Mouse (Mus musculus) gastrocnemius, postnatal 14 days (tissue): ENCODE measurements around the gene Chit1. TPM values are rescaled to one million over a fixed set of nuclear protein-coding genes. Genes with fewer than 3 reads are reported as not detected.

Experiments used
- DNase-seq: peaks from one replicate; pipeline ENCODE4 v3.0.0; 2021; ENCODE audit warnings: mixed read lengths
- intact Hi-C: fragments of 180-260 bp; cut with DNase I; formaldehyde crosslinking; loops from one replicate; pipeline ENCODE4 v1.15.1; 2025; ENCODE audit warnings: low total_unique reads
- total RNA-seq, 2 experiments: library from RNA; stranded (reverse); gene quantifications; 2 replicates each; pipeline ENCODE4 v1.2.3; 2021

Chit1 gene
- total RNA-seq, 2 experiments from 2014 or later, result not detected

DNA sequence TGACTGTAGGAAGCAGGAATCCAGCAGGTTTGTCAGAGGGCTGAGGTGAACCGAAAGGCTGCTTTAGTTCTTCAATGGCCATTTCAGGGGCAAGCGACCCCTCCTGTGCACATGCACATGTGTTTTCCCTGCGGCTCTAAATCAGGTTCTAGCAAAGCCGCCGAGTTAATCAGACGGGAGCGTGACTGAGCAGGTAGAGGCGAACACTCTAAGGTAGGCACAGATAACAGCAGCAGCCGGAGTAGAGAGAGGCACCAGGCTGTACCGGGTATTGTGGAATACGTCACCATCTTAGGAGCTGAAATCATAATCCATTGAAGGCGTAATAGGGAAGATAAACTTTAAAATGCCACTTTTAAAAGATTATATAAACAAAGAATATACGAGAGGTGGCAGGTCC is 3.7 kb downstream of the Chit1 start:
- DNase-seq, result no peak
- intact Hi-C loops, result no loop called here

- intact Hi-C loops, result no loop called here
Measured at GRCm38 (mm10) chr1:134115424-134115823, 4.4 kb downstream of the Chit1 start.

GRCm38 (mm10) chr1:134117110-134117509 is 6.1 kb downstream of the Chit1 start:
- DNase-seq, result no peak
- intact Hi-C loops, result no loop called here

More at GRCm38 (mm10) chr1:134115424-134115823, 4.4 kb downstream of the Chit1 start:
- DNase-seq, result no peak

- intact Hi-C loops, result no loop called here
- peak; percentile 85 for DNase-seq
Measured at GRCm38 (mm10) chr1:134120179-134120578, 9.1 kb downstream of the Chit1 start.

DNA sequence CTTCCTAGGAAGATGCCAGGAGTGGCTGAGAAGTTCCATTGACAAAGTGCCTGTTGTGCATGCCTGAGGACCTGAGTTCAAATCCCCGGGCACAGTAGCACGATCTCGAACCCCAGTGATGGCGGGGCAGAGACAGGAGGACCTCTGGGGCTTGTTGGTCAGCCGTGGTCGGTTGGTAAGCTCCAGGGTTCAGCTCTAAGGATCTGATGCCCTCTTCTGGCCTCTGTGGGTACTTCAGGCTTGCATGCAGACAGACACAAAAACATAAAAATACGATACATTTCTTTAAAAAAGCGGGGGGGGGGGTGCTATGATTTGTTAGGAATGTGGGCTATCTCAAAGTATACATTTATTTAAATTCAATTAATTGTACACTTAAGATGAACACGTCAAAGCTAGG is 11.2 kb downstream of the Chit1 start:
- intact Hi-C loops, result no loop called here
- no peak for DNase-seq

DNA sequence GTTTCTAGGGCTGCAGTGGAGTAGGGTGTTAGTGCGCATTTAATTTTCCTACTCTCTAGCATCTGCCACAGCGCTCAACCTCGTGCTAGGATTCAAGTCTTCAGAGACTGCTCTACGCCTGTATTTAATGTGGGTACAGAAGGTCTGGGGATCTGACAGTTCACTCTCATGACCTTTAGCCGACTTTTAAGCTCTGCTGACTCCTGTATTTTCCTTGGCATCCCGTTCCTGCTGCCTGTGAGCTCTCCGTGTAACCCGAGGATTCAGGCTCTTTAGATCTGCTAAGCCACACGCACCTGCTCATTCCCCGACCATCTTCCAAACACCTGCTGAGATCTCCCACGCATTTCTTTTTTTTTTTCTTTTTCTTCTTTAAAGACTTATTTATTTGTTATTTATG is 22.3 kb downstream of the Chit1 start:
- no peak for DNase-seq
- intact Hi-C loops, result no loop called here

DNA sequence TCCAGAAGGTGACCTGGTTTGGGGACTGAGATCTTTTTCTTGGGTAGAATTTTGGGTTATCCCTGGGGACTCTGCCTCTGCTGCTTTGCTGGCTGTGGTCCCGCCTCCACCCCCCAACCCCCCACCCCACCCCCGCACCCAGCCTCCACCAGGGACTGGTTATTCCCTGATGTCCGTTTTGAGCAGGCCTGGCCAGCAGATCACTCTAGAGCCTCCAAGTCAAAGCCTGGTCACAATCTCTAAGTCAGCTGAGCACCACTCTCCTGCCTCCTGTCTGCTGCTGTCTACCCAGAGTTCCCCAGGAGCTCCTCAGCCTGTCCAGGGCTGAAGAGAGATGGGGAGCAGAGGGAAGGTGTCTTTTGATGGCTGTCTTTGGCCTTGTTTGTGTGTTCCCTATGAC is 25.3 kb downstream of the Chit1 start:
- intact Hi-C loops, result no loop called here
- DNase-seq, result no peak

- intact Hi-C loops, result no loop called here
- DNase-seq, result no peak
Measured at GRCm38 (mm10) chr1:134138424-134138823, 27.4 kb downstream of the Chit1 start.

DNA sequence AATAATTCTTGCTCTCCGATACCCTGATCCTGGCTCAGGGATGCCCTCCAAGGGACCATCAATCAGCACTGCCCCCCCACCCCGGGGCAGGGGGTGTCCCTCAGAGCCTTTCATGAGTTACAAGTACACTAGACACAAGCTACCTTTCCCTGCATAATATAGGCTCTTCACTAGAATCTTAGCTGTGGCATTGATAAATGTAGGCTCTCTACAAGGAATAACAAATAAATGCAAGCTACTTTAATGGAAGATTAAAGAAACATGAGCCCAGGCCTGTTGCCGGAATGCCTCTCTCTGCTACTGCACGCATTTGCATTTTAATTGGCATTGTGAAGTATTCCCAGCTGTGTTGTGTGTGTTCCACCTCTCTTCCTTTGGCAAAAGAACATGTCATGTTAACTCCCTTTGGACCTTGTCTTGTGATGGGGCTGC is 31.3 kb downstream of the Chit1 start:
- intact Hi-C loops, result no loop called here
- no peak for DNase-seq

- intact Hi-C loops, result no loop called here
Measured at GRCm38 (mm10) chr1:134146066-134146465, 35.0 kb downstream of the Chit1 start.

DNA sequence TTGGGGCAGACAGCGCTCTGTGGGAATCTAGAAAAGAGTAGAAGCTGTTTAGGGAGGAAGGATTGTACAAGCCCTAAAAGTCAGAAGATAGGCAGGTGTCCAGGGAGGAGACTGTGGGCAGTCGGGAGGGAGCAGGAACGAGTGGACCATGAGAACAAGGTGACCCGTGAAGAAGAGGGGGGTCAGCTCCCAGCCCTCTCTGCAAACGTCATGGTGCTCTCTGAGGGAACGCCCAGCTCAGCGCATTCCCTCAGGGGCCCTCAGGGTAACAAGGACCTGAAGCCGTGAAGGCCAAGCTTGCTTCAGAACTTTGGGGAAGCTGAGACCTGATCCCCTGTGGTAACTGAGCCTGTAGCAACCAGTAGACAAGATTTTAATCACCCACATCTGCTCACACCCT is 39.0 kb downstream of the Chit1 start:
- no peak for DNase-seq

More at GRCm38 (mm10) chr1:134146066-134146465, 35.0 kb downstream of the Chit1 start:
- no peak for DNase-seq

GRCm38 (mm10) chr1:134150745-134151144 is 39.7 kb downstream of the Chit1 start:
- no peak for DNase-seq
- intact Hi-C loops, result loop anchor here (5.0 kb wide), 3 partner anchors 47 to 172 kb away; no protein-coding TSS in a partner anchor

More for the DNA sequence above, 39.0 kb downstream of the Chit1 start:
- intact Hi-C loops, result loop anchor here (5.0 kb wide), 3 partner anchors 47 to 172 kb away; no protein-coding TSS in a partner anchor

DNA sequence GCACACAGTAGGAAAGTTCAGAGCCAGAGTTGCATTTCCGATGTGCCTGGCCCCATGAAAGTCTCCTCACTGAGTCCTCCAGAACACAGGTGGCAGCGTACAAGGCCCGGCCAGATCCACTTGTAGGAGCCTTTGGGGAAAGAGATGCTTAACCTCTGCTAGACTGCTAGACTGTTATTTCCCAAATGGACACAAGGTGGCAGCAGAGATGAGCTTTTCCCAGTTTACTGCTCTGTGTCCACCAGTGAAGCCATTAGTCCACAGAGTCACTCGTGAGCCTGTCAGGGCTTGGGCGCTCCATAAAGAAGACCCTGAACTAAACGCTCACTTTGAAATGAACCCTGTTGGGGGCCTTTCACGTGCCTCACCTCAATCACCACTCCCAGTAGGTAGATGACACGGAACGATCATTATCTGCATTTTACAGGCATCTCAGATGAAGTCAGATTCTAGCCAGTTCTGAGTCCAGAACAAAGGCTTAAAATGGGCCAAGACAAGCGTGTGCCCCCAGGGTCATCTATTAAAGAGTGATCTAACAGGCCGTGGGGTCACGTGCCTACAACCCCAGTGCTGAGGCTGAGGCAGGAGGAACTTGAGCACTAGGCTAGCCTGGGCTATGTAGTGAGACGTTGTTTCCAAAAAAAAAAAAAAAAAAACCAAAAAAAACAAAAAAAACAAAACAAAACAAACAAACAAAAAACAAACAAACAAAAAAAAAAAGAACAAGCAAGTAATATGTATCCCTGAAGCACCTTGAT is 40.8 kb downstream of the Chit1 start:
- intact Hi-C loops, result loop anchor here (5.0 kb wide), 3 partner anchors 45 to 170 kb away; no protein-coding TSS in a partner anchor
- peak; percentile 70 for DNase-seq

- no peak for DNase-seq
- intact Hi-C loops, result loop anchor here (5.0 kb wide), 3 partner anchors 44 to 169 kb away; no protein-coding TSS in a partner anchor
Measured at GRCm38 (mm10) chr1:134152626-134153590, 41.9 kb downstream of the Chit1 start.

GRCm38 (mm10) chr1:134154121-134154520 is 43.1 kb downstream of the Chit1 start:
- intact Hi-C loops, result loop anchor here (5.0 kb wide), 3 partner anchors 43 to 168 kb away; no protein-coding TSS in a partner anchor
- DNase-seq, result no peak

DNA sequence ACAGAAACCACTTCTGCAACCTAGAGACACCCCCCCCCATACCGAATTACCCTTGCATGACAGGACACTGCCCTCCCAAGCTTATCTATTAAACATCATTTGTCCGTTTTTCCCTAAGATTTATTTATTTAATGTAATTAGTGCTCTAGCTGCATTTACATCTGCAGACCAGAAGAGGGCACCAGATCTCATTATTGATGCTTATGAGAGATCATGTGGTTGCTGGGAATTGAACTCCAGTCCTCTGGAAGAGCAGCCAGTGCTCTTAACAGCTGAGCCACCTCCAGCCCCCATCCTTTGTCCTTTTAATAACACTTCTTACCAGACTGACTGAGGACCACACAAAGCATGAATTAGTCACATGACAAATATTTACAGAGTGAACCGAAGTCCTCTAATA is 43.6 kb downstream of the Chit1 start:
- intact Hi-C loops, result loop anchor here (5.0 kb wide), 3 partner anchors 43 to 168 kb away; no protein-coding TSS in a partner anchor
- DNase-seq, result no peak

- intact Hi-C loops, result no loop called here
- no peak for DNase-seq
Measured at GRCm38 (mm10) chr1:134160404-134160803, 49.4 kb downstream of the Chit1 start.

GRCm38 (mm10) chr1:134161399-134161798 is 50.4 kb downstream of the Chit1 start:
- intact Hi-C loops, result no loop called here
- DNase-seq, result no peak

GRCm38 (mm10) chr1:134162510-134163225 is 51.6 kb downstream of the Chit1 start:
- no peak for DNase-seq
- intact Hi-C loops, result no loop called here
